Mouse (Mus musculus) testis, postnatal 14 days (tissue): ENCODE measurements around the gene Gm20388.
"Not testable (repeated sequence)": the region's sequence is repeated elsewhere in the genome, so short reads cannot be mapped to it uniquely, and the experiment has no call there.

Experiments used
- DNase-seq: peaks from one replicate; pipeline ENCODE4 v3.0.0; 2021; ENCODE audit warnings: low spot score

Gene Gm20388

GRCm38 (mm10) chr8:123791101-123791844 lies 3880.6 kb downstream of the Gm20388 start:
- no peak for DNase-seq

DNA sequence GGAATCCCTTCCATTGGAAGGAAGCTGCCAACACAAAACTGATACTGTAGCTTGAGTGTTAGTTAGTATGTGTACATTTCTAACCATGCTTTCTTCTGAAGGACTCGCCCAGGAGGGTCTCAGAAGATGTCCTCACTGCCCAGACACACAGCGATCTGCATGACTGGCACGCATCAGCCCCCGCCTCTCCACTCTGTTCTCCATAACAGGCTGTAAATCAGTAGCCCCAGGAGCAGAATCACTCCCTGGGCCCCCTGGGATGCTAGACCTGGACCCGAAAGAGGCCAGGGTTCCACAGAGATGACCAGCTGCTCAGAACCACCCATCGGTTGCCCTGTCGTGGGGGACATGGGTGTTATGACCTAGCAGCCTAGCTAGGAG lies 3881.2 kb downstream of the Gm20388 start:
- no peak for DNase-seq

DNA sequence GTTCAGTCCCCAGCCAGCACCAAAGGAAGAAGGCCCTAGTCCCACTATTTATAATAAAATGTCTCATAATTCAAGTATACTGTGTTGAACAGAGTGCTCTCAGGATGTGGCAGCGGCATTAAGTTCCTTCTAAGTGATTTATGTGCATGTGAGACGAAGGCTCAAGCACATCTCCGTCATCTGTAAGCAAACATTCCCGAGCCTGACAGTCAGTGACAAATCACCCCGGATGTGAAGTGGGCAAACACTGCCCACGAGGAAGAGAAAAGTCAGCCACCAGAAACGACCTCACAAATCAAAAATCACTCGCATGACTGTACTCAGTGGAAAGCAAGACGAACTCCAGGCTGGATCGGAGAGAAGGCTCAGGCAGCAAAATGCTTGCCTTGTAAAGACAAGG lies 3883.3 kb downstream of the Gm20388 start:
- no peak for DNase-seq

- no peak for DNase-seq
These were observed 3884.1 kb downstream of the Gm20388 start for GRCm38 (mm10) chr8:123794766-123795165.

GRCm38 (mm10) chr8:123796758-123797157 lies 3886.1 kb downstream of the Gm20388 start:
- peak; percentile 60 for DNase-seq

DNA sequence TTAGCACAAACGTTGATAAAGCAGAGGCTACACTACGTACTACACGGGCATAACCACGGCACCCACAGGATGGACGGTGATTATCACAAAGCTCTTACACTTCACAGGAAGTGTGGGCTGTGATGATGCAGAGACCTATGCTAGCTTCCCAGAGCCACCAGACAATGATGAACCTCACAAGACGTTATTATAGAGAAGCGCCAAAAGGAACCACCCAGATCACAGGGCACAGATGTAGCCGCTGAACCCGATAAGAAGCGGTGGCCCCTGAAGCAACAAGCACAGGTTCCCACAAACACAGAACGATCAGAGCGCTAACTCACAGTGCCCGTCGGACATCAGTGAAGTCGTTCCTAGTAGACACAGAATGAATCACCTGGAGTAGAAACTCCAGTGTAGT lies 3887.3 kb downstream of the Gm20388 start:
- DNase-seq: no peak

- no peak for DNase-seq
These were observed 3888.8 kb downstream of the Gm20388 start for GRCm38 (mm10) chr8:123799434-123799833.

DNA sequence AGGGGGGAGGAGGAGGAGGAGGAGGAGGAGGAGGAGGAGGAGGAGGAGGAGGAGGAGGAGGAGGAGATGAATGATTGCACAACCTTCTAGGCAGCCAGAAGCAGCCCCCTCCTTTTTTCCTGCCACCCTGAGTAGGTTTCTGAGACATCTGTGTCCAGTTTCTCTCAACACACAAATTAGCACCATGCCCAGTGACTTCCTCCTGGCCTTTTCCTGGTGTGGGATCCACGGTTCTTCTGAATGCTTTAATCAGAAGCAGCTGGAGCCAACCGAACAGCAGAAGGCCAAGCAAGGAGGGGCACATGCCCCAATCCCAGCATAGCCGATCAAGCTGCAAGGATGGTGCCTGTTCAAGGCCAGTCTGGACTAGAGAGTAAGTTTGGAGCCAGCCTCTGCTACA lies 3889.2 kb downstream of the Gm20388 start:
- peak; percentile 41 for DNase-seq

GRCm38 (mm10) chr8:123800867-123801266 lies 3890.2 kb downstream of the Gm20388 start:
- DNase-seq: no peak

GRCm38 (mm10) chr8:123801538-123801937 lies 3890.9 kb downstream of the Gm20388 start:
- DNase-seq: no peak

GRCm38 (mm10) chr8:123803639-123804038 lies 3893.0 kb downstream of the Gm20388 start:
- no peak for DNase-seq

GRCm38 (mm10) chr8:123804586-123804985 lies 3893.9 kb downstream of the Gm20388 start:
- DNase-seq: no peak

DNA sequence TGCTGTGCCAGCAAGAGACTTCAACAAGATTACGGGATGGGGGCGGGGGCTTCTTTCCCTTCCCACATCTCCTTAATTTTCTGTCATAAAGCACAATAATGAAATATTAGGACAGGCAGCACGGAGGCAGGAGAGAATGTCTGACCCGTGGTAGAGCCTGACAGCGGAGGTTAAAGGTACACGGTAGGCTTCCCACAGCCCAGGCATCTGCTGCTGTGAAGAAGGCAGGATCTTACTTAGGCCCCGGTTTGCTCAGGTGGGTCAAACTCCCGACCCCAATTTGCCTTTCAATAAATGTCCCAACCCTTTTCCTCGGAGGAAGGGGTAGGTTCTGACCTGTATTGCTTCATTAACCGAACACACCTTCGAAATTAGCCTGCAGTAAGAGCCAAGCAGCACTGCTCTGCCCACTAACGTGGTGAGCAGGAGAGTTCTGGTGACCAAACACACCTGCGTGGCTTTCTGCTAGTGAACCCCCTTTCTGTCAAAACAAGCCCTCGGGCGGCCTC lies 3894.6 kb downstream of the Gm20388 start:
- no peak for DNase-seq

DNA sequence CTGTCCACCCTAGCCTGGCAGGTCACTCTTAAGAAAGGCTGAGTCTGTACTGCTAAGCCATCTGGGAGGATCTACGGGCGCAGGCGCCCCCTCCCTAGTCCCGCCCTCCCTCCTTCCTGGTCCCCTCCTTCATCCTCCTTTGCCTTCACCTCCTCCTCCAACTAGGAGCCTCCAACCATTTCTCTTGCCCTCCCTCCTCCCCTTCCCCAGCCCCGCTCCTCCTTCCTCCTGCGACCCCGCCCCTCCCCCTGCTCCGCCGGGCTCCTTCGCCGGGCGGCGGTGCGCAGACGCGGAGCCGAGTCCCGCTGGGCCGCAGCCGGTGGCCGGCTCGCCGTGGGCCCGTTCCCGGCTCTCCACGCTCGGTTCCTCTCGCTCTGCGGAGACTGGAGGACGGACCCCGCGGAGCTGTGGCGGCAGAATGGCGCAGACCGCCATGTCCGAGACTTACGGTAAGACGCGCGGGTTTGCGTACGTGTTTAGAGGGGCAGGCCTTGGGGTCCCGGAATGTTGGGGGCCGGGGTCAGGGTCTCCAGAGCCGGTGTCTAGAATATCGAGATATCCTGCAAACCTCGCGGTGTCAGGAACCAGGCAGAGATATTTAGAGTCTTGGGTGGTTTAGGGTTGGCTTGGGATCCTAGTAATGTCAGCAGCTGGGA lies 3895.2 kb downstream of the Gm20388 start, which contains the start of gene Rab4a:
TSS of gene Rab4a (plus strand) at position 268 of the 656 bp plus-strand sequence.
- peak; percentile 77 for DNase-seq

- no peak for DNase-seq
These were observed 3895.8 kb downstream of the Gm20388 start for GRCm38 (mm10) chr8:123806374-123806935.

DNA sequence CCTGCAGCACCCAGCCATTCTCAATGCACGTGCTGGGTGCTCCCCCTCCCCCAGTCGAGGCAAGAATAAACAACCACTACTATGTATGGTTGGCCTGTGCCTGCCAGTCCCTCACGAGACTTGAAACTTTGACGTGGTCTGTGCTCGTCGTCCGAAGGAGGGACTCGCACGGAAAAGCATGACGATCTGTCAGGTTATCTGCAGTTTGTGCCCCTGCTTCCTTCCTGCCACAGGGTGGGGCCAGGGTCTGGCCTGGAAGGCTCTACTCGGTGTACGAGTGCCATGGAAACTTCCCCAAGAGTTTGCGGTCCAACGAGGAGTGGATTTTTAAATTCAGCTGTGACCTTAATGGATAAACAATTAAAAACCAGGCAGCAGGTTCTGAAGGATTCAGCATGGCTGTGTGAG lies 3896.4 kb downstream of the Gm20388 start:
- no peak for DNase-seq

DNA sequence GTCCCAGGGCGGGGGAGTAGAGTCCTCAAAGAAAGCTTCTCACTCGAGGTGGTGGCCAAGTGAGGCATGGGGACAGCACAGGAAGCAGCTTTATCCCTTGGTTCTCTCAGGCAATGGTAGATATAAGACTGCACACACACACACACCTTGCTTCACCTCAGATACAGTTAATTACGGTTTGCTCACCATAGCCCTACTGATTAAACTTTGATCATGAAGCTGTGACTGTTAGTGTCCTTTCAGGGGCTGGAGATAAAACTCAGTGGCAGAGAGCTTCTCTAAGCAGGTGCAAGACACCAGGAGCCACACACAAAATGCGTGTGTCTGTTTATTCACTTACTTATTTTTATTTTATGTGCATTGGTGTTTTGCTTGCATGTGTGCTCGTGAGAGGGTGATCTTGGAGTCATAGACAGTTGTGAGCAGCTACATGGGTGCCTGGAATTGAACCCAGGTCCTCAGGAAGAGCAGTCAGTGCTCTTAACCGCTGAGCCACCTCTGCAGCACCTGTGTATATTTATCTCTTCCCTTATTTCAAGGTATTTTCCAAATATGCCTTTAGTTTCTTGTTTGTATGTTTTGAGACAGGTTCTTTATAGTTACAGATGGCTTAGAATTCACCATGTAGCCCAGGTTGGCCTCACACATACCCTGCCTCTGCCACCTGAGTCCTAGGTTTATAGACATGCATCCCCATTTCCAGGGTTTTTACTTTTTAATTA lies 3897.4 kb downstream of the Gm20388 start:
- DNase-seq: no peak

GRCm38 (mm10) chr8:123808671-123809070 lies 3898.0 kb downstream of the Gm20388 start:
- DNase-seq: no peak

DNA sequence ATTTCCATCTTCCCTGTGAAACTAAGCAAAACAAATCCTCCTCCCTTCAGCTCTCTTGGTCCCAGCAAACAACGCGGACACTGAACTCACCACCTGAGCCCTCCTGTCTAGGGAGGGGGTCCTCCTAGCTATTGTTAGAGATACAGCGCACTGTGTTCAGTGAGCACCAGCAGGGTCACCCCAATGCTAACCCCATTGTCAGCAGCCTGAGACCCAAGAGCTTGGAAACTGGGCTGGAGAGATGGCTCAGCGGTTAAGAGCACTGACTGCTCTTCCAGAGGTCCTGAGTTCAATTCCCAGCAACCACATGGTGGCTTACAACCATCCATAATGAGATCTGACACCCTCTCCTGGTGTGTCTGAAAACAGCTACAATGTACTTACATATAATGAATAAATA lies 3898.7 kb downstream of the Gm20388 start:
- not testable (repeated sequence) for DNase-seq

DNA sequence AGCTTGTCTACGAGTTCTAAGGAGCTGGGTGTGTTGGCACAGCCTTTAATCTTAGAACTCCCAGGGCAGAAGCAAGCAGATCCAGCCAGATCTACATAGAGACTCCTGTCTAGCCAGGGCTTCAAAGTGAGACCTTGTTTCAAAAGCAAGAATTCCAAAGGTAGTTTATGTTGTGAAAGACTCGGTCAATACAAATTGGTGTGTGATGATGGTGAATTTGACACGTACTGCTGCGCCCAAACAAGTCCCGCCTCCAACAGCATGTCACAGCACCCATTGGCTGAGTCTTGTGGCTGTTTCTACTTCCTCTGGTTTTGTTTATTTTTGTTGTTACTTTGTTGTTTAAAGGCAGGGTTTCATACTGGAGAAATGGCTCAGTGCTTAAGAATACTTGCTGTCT lies 3901.6 kb downstream of the Gm20388 start:
- DNase-seq: no peak

GRCm38 (mm10) chr8:123813173-123813891 lies 3902.7 kb downstream of the Gm20388 start:
- peak; percentile 47 for DNase-seq

- DNase-seq: peak; percentile 52
These were observed 3903.2 kb downstream of the Gm20388 start for GRCm38 (mm10) chr8:123813892-123814266.
